Mouse (Mus musculus) c-Kit-positive CD71-positive TER-119-positive erythroid progenitor cells, embryonic 14.5 days (primary cell): ENCODE measurements at regions not wholly inside any gene's neighbourhood (a gene's known extent, or its start where the extent isn't known, plus 50 kb on each side); places are given as distances from the start of the nearest gene placed in this dataset.

Experiments
- DNase-seq: peaks from one replicate; pipeline ENCODE4 v3.0.0-alpha.2; 2013; ENCODE audit warnings: low spot score

- DNase-seq: no peak
These were observed 116.0 kb upstream of the Smad1 start for GRCm38 (mm10) chr8:79515282-79515783.

- no peak for DNase-seq
These were observed 115.4 kb upstream of the Smad1 start for GRCm38 (mm10) chr8:79514655-79515278.

GRCm38 (mm10) chr8:79508597-79508996 lies 109.3 kb upstream of the Smad1 start:
- DNase-seq: no peak

- no peak for DNase-seq
These were observed 106.1 kb upstream of the Smad1 start for GRCm38 (mm10) chr8:79505381-79505780.

DNA sequence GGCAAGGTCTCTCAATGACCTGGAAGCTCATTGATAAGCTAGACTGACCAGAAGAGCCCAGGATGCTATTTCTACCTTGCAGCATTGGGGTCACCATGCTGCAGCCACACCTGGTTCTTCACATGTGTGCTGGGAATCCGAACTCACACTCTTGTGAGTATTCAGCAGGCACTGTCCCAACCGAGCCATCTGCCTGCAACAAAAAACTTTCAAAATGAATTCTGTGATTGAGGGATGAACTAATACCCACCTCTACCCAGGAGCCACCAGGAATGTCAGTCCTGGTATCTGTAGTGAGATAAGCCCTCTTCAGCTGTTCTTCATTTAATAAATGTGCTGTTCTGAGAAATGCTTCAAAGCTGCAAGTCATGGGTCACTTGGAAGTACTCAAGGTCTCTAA lies 104.6 kb upstream of the Smad1 start:
- DNase-seq: no peak

DNA sequence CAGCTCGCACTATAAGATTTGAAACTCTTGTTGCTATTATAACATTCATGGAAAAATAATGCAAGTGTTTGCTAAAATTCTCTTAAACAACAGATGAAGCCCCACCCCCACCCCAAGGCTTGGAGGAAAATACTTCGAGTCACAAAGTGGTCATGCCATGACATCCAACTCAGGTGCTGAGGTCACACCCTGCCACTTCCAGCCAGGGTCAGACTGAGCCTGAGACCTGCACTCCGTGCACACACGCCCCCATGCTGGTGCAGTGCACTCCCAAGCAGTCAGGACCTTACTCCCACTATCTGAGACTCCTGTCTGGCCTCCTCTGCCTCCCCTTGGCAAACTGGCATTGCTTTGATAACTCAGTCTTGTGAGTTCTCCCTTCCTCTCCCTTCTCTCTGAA lies 102.7 kb upstream of the Smad1 start:
- no peak for DNase-seq

DNA sequence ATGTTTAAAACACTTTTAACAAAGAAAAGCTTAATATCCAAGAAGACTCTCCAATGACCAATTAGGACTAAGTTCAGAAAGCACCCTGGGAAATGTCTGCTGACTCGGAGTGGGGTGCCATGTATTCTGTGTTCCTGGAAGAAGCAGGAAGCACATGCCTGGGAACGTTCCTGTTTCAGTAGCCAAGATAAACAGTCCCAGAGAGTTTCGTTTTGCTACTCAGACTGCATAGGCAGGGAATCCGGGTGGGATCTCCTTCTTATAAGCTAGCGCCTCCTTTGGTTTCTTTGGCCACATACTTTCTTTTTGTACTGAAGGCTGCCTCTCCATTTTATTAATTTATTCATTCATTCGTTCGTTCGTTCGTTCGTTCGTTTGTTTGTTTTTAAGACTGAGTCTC lies 101.9 kb upstream of the Smad1 start:
- DNase-seq: no peak

GRCm38 (mm10) chr8:79499258-79499657 lies 99.9 kb upstream of the Smad1 start:
- DNase-seq: no peak

GRCm38 (mm10) chr8:79498611-79499010 lies 99.3 kb upstream of the Smad1 start:
- DNase-seq: no peak

DNA sequence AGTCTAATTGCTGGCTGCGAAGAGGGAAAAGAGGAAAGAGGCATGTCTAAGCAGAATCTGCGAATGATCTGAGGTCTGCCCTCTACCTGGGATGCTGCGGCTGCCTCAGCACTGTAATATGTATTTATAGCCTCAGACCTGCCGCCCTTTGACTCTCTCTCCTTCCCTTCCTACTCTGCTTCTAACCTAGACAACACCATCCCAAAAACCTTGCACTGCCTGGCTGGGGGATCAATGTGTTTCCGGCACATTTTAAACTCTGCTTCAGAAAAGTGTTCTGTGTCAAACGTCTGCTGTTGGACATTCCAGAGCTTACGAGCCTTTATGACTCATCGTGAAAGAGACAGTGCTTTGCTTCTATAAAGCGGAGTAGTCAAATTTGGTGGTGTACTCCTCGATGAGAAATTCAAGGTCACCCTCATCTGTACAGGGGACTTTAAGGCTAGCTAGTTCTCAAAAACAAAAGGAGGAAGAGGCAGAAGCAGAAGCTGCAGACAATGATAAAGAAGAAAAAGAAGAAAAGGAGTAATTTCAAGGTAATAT lies 91.9 kb upstream of the Smad1 start:
- DNase-seq: no peak

GRCm38 (mm10) chr8:79490739-79491138 lies 91.4 kb upstream of the Smad1 start:
- DNase-seq: no peak

- no peak for DNase-seq
These were observed 89.5 kb upstream of the Smad1 start for GRCm38 (mm10) chr8:79488861-79489260.

- no peak for DNase-seq
These were observed 88.3 kb upstream of the Smad1 start for GRCm38 (mm10) chr8:79487597-79487996.

DNA sequence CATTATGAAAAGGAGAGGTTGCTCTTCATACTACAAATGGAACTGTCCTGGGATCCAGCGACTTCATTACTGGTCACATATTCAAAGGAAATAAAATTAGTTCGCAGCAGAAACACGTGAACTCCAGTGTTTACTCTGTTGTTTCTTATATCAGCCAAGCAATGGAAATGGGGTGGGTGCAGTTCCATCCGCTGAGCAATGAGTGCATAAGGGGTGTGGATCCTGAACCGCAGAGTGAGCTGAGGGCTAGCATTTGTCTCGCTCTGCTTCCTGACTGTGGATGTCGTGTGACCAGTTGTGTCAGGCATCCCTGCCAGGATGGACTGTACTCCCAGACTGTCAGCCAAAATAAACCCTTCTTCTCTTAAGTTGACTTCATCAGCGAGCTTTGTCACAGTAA lies 80.0 kb upstream of the Smad1 start:
- no peak for DNase-seq

DNA sequence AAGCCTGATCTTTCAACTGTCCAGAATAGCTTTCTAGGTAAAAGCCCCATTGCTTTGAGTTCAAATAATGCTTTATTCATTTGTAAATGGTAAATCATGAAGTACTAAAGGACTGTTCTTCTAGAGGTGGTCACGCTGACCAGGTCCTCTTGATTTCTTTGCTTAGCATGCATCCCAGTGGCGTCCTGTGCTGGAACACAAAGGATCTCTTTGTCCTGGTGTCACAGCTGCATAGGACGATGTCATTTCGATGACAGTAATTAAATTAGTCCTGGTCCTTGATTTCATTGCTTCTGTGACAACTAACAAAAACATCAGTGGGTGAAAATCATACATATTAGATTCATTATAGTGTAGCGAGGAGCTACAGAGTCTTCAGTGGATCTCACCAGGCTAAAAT lies 76.7 kb upstream of the Smad1 start:
- DNase-seq: no peak

DNA sequence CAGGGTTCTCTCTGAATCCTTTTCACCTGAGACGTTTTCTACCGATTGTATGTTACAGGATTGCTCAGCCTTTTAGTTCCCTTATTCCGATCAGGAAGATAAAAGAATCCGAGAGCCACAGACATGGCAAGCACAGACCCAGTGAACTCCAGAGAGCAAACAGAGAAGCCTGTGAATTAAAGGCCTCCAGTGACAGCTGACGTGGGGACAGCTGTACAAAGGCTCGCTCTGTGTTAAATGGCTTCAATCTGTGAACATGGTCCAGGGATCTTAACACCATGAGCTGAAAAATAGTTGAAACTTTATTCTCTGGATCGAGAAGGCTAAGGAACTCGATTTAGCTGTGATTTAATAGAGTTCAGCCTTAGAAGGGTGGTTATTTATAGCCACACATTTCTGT lies 75.4 kb upstream of the Smad1 start:
- no peak for DNase-seq

DNA sequence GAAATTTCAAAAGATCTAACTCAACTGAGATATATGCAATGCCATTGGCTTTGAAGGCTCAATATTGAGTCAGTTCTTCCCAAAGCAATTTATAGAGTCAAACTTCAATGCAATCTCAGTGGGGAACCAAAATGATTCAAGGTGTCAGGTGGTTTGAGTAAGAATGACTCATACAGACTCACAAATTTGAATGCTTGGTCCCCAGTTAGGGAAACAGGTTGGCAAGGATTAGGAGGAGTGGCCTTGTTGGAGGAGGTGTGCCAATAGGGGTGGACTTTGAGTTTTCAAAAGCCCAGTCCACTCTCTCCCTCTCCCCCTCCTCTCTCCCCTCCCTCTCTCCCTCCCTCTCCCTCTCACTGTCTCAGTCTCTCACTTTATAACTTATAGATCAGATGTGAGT lies 52.8 kb upstream of the Smad1 start:
- no peak for DNase-seq

DNA sequence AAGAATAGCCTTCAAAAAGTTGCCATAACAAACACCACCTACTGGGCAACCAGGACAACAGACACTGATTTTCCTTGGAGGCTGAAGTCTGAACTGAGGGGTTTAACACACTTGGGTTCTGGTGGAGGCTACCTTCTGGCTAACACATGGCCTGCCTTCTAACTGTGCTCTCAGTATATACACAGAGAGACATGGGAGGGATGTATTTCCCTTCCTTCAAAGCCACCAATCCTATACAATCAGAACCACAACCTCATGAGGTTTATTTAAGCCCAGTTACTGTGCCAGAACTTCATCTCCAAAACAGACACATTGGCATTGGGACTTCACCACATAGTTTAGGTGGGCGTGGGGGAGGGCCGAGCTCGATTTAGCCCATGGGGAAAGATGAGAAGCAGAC lies 50.1 kb upstream of the Smad1 start:
- DNase-seq: no peak
